Mouse (Mus musculus): Measurements from ENCODE around the gene Rrp36. TPM values are rescaled to one million over a fixed set of nuclear protein-coding genes. Genes with fewer than 3 reads are reported as not detected.

Rrp36 gene
- total RNA-seq, 2 experiments from 2014 or later, result 7.9 to 12.6 TPM

- H3K27ac ChIP-seq, result no peak overlapping the region
- no peak overlapping the region for H3K4me3 ChIP-seq
- intact Hi-C loops (cut with DNase I), result no loop called here
- no peak for DNase-seq
- no peak for TF ChIP-seq CTCF (IDR thresholded peaks at IDR 0.05)
Observed at GRCm38 (mm10) chr17:46639929-46640328, 34.2 kb downstream of the Rrp36 start.

GRCm38 (mm10) chr17:46636831-46637523, 37.2 kb downstream of the Rrp36 start:
- peak; percentile 60 for DNase-seq
- Histone ChIP-seq H3K4me3 (peak overlapping the region; percentile 56), H3K27ac (no peak overlapping the region)
- intact Hi-C loops (cut with DNase I), result loop anchor here (1.0 kb wide), 1 partner anchor 112 kb away; no protein-coding TSS in a partner anchor
- peak; percentile 80 for TF ChIP-seq CTCF (IDR thresholded peaks at IDR 0.05)

- DNase-seq, result no peak
- Histone ChIP-seq H3K4me3 (peak overlapping the region; percentile 83), H3K27ac (0 out of 2 replicates have a peak overlapping the region, but pooled peaks have one; percentile 3)
- TF ChIP-seq CTCF (IDR thresholded peaks at IDR 0.05), result no peak
- intact Hi-C loops (cut with DNase I), result no loop called here
Observed at GRCm38 (mm10) chr17:46629685-46630441, 44.3 kb downstream of the Rrp36 start.

GRCm38 (mm10) chr17:46628791-46629684, 45.1 kb downstream of the Rrp36 start, which contains the start of gene Ptk7:
Ptk7 (minus strand) TSS chr17:46629504.
- DNase-seq, result peak; percentile 55
- TF ChIP-seq CTCF (IDR thresholded peaks at IDR 0.05), result no peak
- peak within 1 kb of the TSS; percentile 63 for H3K27ac ChIP-seq

GRCm38 (mm10) chr17:46628471-46628790, 45.7 kb downstream of the Rrp36 start:
- peak overlapping the region; percentile 63 for H3K27ac ChIP-seq
- DNase-seq, result no peak
- no peak for TF ChIP-seq CTCF (IDR thresholded peaks at IDR 0.05)
- intact Hi-C loops (cut with DNase I), result no loop called here
- H3K4me3 ChIP-seq, result peak overlapping the region; percentile 83

More at GRCm38 (mm10) chr17:46628791-46629684, 45.1 kb downstream of the Rrp36 start, which contains the start of gene Ptk7:
- intact Hi-C loops (cut with DNase I), result no loop called here
- peak within 1 kb of the TSS; percentile 83 for H3K4me3 ChIP-seq

GRCm38 (mm10) chr17:46627409-46627808, 46.7 kb downstream of the Rrp36 start:
- H3K27ac ChIP-seq, result no peak overlapping the region
- H3K4me3 ChIP-seq, result no peak overlapping the region
- intact Hi-C loops (cut with DNase I), result no loop called here
- TF ChIP-seq CTCF (IDR thresholded peaks at IDR 0.05), result no peak
- no peak for DNase-seq

- DNase-seq, result no peak
- no peak overlapping the region for H3K4me3 ChIP-seq
Observed at GRCm38 (mm10) chr17:46624598-46624997, 49.6 kb downstream of the Rrp36 start.

GRCm38 (mm10) chr17:46623819-46624557, 50.2 kb downstream of the Rrp36 start:
- TF ChIP-seq CTCF (IDR thresholded peaks at IDR 0.05), result peak; percentile 14; the same call in 1 of the 2 replicates
- no peak overlapping the region for H3K4me3 ChIP-seq
- H3K27ac ChIP-seq, result peak overlapping the region; percentile 32
- intact Hi-C loops (cut with DNase I), result no loop called here
- no peak for DNase-seq

More at GRCm38 (mm10) chr17:46624598-46624997, 49.6 kb downstream of the Rrp36 start:
- intact Hi-C loops (cut with DNase I), result no loop called here
- peak overlapping the region; percentile 32 for H3K27ac ChIP-seq
- TF ChIP-seq CTCF (IDR thresholded peaks at IDR 0.05), result no peak

GRCm38 (mm10) chr17:46622269-46622668, 51.9 kb downstream of the Rrp36 start:
- no peak for TF ChIP-seq CTCF (IDR thresholded peaks at IDR 0.05)
- intact Hi-C loops (cut with DNase I), result no loop called here
- H3K27ac ChIP-seq, result no peak overlapping the region

GRCm38 (mm10) chr17:46621324-46621723, 52.8 kb downstream of the Rrp36 start:
- TF ChIP-seq CTCF (IDR thresholded peaks at IDR 0.05), result no peak

More at GRCm38 (mm10) chr17:46622269-46622668, 51.9 kb downstream of the Rrp36 start:
- no peak for DNase-seq
- H3K4me3 ChIP-seq, result no peak overlapping the region

GRCm38 (mm10) chr17:46619683-46620357, 54.3 kb downstream of the Rrp36 start:
- Histone ChIP-seq H3K4me3 (no peak overlapping the region), H3K27ac (no peak overlapping the region)
- no peak for DNase-seq
- intact Hi-C loops (cut with DNase I), result no loop called here
- TF ChIP-seq CTCF (IDR thresholded peaks at IDR 0.05), result no peak

More at GRCm38 (mm10) chr17:46621324-46621723, 52.8 kb downstream of the Rrp36 start:
- intact Hi-C loops (cut with DNase I), result no loop called here
- DNase-seq, result peak; percentile 42
- no peak overlapping the region for H3K27ac ChIP-seq
- peak overlapping the region; percentile 17; the same call in 1 of the 2 replicates for H3K4me3 ChIP-seq

All from gastrocnemius, adult 2 months (tissue).